Mouse (Mus musculus) left cerebral cortex, adult 18-20 months (tissue): ENCODE results near the gene Rpl28. TPM values are rescaled to one million over a fixed set of nuclear protein-coding genes. Genes with fewer than 3 reads are reported as not detected.

Experiments used
- DNase-seq, 2 experiments: peaks; one replicate each; pipeline ENCODE4 v3.0.0; 2021 to 2022; ENCODE audit warnings: low spot score in 2 of 2, mixed read lengths in 1 of 2
- long read RNA-seq, 2 experiments: library from polyadenylated mRNA; stranded (forward); transcript quantifications; one replicate each; pipeline ENCODE4 v2.0.0; 2021
- total RNA-seq, 2 experiments: library from RNA; stranded (reverse); gene quantifications; 2 replicates each; pipeline ENCODE4 v1.2.3; 2021

Rpl28 gene
- 100 to 1,000 TPM; 439 to 453 TPM for total RNA-seq
- long read RNA-seq, experiment 1, transcript Rpl28-202 (4 exons, 772 nt), result major isoform, 57 of 90 reads
- long read RNA-seq, experiment 1, transcript Rpl28-201 (5 exons, 1,106 nt), result minor isoform, 32 of 90 reads
- long read RNA-seq, experiment 1, partial matches to known transcripts, result 1 of 90 reads
- long read RNA-seq, experiment 1, other reads (novel, unspliced or antisense), result 0 of 90 reads
- long read RNA-seq, experiment 2, transcript Rpl28-201 (5 exons, 1,106 nt), result minor isoform, 36 of 101 reads
- long read RNA-seq, experiment 2, transcript Rpl28-202 (4 exons, 772 nt), result major isoform, 60 of 101 reads
- long read RNA-seq, experiment 2, partial matches to known transcripts, result 0 of 101 reads
- long read RNA-seq, experiment 2, other reads (novel, unspliced or antisense), result 2 of 101 reads

DNA sequence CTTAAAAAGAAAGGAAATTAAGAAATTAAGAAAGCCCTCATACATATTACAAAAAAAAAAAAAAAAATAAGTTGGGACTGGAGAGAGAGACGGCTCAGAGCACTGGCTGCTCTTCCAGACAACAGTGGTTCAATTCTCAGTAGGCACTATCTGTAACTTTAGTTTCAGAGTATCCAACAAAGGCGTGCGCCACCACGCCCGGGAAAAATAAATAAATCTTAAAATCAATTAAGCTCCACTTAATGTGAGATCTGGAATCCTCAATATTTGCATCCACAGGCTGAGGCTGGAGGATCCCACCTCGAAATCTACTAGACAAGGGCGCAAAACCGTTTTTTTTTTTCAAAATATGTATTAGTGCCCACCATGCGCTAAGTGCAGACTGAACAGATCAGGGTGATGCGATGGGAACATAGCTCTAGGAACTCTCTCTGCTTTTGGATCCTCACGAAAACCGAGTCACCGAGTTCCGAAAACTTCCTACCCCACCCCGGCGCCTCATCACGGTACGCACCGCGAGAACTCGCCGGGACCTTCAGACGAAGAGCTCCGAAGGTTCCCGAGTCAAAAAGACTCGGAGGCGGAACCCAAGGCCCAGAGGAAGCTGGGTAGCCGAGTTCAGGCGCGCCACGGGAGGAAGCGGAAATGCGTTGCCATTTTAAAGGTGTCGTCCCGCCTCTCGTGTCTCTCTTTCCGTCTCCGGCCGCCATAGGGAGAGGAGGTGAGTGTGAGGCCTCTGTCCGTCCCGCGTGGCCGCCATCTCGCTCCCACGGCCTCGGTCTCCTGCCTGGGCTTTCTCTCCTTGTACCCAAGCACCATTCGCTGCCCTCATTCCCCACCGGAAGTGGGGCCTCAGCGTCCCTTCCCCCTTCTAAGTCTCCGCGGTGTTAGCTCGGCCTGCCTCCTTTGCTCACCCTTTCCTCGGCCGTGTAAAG is at the start of gene Rpl28:
Rpl28 (plus strand) TSS at position 597 of the 935 bp plus-strand sequence.
- peak; percentile 97 for DNase-seq

GRCm38 (mm10) chr7:4743354-4743753 is 49.3 kb upstream of the Rpl28 start:
- DNase-seq, result no peak

GRCm38 (mm10) chr7:4744886-4745285 is 47.8 kb upstream of the Rpl28 start:
- no peak for DNase-seq

- no peak for DNase-seq
Observed at GRCm38 (mm10) chr7:4746326-4746980, 46.2 kb upstream of the Rpl28 start.

DNA sequence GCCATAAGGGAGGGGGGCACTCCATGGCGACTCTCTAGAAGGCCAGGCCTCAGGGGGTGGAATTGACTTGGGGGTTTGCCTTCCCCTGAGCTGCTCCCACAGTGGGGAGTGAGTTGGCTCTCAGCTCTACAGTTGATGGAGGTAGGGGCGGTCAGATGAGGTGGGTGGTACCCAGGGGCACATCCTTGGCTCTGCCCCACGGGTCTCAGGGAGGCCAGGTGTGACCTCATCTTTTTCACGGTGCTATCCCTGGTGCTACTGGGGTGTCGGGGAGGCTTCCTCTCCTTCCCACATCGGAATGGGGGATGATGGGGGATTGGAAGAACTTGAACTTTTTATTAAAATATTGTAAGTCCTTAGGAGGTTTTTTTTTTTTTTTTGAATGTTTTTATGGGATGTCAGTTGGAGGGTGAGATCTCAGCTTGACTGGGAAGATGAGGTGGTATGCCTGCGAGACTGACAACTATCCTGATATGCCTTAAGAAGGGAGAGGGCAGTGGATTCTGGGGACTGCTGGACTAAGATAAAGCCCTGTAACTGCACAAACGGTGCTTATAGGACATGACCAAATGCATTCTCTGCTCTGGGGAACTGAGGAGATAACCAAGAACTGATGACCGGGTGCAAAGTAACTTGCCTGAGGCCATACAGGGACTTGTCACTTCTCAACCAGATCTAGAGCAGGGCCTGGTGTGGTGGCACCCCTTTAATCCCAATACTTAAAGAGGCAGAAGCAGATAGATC is 45.3 kb upstream of the Rpl28 start:
- DNase-seq, result no peak

DNA sequence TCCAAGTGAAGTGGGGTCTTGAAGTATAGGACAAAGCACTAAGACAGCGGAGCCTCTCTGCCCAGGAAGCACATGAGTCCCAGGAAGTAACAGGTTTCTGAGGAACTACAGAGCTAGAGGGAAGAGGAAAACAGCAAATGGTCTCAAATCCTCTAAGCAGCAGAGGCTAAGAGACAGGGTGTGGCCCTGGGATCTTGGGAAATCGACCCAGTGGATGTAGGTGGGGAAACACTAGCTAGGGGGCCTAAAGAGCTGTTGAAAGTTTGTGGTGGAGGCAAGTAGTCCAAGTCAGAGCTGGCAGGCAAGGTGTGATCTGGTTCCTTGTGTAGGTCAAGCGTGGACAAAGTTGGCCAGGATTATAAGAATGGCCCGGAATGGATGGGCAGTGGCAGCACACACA is 44.4 kb upstream of the Rpl28 start:
- DNase-seq, result no peak

DNA sequence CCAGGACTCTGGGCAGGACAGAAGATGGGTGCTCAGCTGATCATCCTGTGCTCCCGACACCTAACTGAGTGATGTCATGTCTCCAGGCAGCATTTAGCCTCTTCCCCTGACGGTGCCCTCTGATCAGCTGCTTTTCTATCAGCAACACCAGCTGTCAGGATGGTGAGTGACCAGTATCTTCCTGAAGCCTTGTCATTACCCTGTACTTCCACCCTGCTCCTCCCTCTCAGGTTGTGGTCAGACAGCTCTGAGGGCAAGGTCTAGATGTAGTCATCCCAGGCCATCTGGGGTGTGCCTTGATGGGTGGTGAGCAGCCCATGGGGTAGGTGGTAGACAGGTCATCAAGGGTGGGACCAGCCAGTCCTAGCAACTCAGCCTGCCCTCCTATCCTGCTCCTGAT is 43.5 kb upstream of the Rpl28 start:
- DNase-seq, result no peak

GRCm38 (mm10) chr7:4751971-4752820 is 40.5 kb upstream of the Rpl28 start:
- DNase-seq, result no peak

DNA sequence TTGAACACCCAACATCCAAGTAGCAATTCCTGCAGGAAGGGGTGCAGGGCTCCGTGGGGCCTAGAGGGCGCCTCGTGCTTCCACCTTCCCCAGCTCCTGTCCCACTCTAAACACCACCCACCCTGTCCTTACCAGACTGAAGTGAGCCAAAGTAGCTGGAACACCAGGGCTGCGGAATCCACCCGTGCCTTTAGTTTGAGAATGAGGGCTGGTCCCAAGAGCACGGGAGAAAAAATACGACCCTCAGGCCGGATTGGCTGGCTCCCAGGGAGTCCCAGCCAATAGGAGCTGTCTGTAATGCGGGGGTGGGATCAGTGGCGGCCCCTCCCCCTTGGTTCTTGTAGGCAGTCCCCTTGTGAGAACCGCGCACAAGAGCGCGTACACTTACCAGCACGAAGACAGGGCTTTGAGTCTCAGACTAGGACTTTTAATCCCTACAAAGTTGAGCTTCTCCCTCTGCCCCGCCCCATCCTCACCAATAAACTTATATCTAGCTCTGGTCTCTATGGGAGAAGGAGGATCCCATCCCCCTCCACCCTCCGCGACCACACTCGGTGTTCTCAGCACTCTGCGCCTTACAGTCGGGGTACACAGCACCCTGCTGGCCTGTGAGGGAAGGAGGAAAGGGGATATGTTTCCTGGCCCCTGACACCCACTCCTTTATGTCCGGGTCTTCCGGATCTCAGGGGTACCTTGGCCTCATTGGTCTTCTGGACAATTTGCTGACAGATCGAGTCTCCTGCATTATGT is 39.7 kb upstream of the Rpl28 start, which contains the start of gene Cox6b2:
Cox6b2 (minus strand) TSS at position 274 of the 750 bp plus-strand sequence.
- peak in 1 of 2 experiments; percentile 25 for DNase-seq

DNA sequence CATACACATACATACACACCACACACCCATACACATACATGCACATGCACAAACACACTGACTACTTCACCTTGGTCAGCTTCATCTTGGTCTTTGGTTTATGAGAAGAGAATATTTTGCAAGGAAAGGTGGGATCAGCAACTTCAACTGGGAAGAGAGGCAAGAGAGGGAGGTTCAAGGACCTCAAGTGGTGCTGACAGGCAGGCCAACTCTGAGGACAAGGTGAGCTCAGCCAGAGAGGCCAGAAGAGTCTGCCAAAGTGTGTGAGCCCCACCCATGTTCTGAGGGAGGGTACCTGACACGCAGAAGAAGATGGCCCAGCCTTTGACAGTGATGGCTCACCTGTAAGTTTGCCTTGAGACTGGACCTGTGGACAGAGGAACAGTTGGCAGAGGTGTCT is 33.0 kb upstream of the Rpl28 start:
- DNase-seq, result no peak

DNA sequence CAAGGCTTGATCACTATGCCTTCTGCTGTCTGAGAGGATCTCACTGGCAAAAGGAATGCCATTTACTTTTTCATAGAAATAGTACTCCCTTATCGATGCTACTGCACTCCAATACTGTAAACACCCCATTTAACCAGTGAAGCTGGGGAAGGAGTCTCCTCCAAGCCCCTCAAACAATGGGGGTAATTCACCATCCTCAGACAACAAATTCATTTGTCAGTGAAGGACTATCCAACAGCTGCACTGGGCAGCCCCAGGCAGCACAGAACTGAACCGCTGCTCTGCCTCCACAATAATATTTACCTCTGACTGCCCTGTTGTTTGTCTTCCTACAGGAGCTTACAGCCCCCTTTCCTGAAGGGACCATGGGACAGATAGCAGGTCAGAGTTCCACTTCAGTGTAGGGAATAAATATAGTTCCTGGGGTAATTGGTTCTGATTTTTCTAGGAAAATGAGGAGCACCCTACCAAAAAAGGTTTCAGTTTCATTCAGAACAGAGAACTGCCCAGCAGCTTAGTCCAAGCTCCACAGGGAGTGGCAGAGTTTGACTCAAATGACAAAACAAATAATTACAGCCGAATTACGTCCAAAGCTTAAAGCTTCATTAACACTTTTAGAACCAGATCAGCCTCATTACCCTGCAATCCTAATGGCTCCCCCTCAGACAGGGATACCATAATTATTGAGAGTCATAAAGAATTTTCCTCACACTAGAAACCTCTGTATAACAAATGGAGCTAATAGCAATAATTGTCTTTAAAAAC is 27.5 kb upstream of the Rpl28 start:
- no peak for DNase-seq

DNA sequence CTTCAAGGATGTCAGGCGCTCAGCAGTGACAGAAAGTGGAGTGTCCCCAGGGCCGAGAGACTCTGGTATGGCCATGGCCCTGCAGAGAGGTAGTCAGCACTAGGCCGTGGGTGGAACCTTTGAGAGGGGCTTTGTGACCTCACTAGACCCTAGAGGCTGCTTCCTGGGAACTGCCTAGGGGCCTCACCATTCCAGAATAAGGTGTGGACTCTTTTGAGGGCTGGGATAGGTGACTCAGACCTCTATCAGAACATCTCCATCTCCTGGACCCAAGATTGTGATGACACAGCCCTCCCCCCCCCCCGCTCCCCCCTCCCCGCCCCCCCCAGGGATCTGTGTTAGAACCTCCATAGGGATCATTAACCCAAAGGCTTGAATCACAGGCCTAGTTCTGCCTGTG is 21.5 kb upstream of the Rpl28 start, which contains the start of gene Fam71e2:
Fam71e2 (minus strand) TSS at position 101 of the 400 bp plus-strand sequence.
- DNase-seq, result no peak

DNA sequence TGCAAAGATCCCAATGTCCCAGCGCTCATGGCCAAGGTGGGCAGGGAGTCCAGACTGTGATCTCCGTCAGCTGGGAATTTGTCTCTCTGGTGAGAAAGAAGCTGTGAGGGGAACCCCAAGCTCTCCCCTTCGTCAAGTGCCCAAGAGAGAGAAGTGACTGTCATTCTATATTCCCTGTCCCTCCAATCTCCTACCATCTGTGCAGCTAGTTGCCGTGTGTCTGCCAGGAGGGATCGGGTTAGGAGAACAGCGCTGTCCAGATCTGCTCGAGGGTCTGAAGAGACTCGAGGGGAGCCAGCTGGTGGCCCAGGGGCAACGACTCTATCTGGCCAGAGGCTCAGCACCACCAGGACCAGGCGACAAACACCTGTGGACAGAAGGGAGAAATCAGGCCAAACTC is 16.5 kb upstream of the Rpl28 start:
- DNase-seq, result no peak

GRCm38 (mm10) chr7:4776861-4777830 is 15.5 kb upstream of the Rpl28 start:
- DNase-seq, result no peak

- DNase-seq, result no peak
Observed at GRCm38 (mm10) chr7:4777851-4778637, 14.6 kb upstream of the Rpl28 start.

GRCm38 (mm10) chr7:4779921-4780320 is 12.8 kb upstream of the Rpl28 start:
- no peak for DNase-seq
